Mouse (Mus musculus) ES-Bruce4 (cell line): ENCODE data around the gene Wdr18.

ENCODE experiments used
- CTCF ChIP-seq: IDR thresholded peaks from one replicate; pipeline ENCODE4 v1.8.1; 2011; ENCODE audit warnings: low read depth, low read length
- EP300 ChIP-seq: IDR thresholded peaks from 2 replicates; pipeline ENCODE4 v1.6.1; 2011; ENCODE audit warnings: low read depth, low read length; ENCODE audit not compliant: insufficient read depth

DNA sequence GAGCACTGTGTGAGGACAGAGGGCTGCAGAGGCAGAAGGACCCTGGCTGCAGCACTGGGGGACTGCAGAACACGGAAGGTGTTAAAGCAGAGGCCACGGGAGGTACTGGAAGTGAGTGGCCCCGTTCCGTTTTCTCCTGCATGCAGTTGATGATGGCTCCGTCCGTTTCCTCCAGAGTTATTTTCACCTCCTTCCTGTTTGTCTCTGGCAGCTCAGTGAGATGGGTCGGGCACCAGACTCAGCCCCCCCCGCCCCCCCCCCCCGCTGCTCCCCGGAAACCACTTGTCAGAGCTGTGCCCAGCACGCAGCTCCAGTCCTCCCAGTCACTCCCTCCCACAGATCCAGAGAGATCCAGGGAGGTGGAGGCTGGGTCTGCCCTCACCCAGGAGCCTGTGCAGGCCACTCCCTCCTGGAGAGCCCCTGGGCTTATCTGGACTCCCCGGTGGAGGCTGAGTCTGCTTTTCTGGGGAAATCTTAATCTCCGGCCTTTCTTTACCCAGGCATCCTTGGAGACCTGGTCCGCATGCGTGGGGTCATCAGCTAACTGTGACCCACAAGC is 58.9 kb downstream of the Wdr18 start:
- TF ChIP-seq CTCF (no peak), EP300 (no peak)
